Mouse (Mus musculus) midbrain, postnatal 0 days (tissue): ENCODE data around the gene Cpm. TPM values are rescaled to one million over a fixed set of nuclear protein-coding genes. Genes with fewer than 3 reads are reported as not detected.

Experiments
- ATAC-seq: fragments of 200-750 bp; cut with Nextera tagmentation; 2 replicates; pipeline ENCODE4 v1.8.0; 2017; ENCODE audit warnings: moderate number of reproducible peaks, mild to moderate bottlenecking, moderate TSS enrichment, moderate library complexity; ENCODE audit not compliant: low FRiP score
- DNase-seq: peaks from one replicate; pipeline ENCODE4 v3.0.0-alpha.2; 2015; ENCODE audit warnings: low spot score
- H3K27ac ChIP-seq: fragments of 300-500 bp; sonication (generic); 2 replicates; pipeline ENCODE4 v1.5.1; 2014; ENCODE audit warnings: low read depth, mild to moderate bottlenecking, low read length, mixed read lengths
- H3K27me3 ChIP-seq: fragments of 300-500 bp; sonication (generic); 2 replicates; pipeline ENCODE4 v1.6.1; 2014; ENCODE audit warnings: low read length, control low read depth, mixed read lengths; ENCODE audit not compliant: insufficient read depth
- H3K36me3 ChIP-seq: fragments of 300-500 bp; sonication (generic); 2 replicates; pipeline ENCODE4 v1.6.1; 2014; ENCODE audit warnings: low read length, control low read depth, mixed read lengths; ENCODE audit not compliant: insufficient read depth
- H3K4me1 ChIP-seq: fragments of 300-500 bp; sonication (generic); 2 replicates; pipeline ENCODE4 v1.6.1; 2014; ENCODE audit warnings: mild to moderate bottlenecking, control low read depth, antibody characterized with exemption, low read length, mixed read lengths; ENCODE audit not compliant: insufficient read depth
- H3K4me2 ChIP-seq: fragments of 300-500 bp; sonication (generic); 2 replicates; pipeline ENCODE4 v1.6.1; 2014; ENCODE audit warnings: low read depth, mild to moderate bottlenecking, low read length, mixed read lengths; ENCODE audit not compliant: poor library complexity, severe bottlenecking
- H3K4me3 ChIP-seq: fragments of 300-500 bp; sonication (generic); 2 replicates; pipeline ENCODE4 v1.5.1; 2014; ENCODE audit warnings: low read depth, mild to moderate bottlenecking, low read length, moderate library complexity
- H3K9ac ChIP-seq: fragments of 300-500 bp; sonication (generic); replicated peaks from 2 replicates; pipeline ENCODE4 v1.6.1; 2014; ENCODE audit warnings: mild to moderate bottlenecking, low read length, moderate library complexity, mixed read lengths; ENCODE audit not compliant: poor library complexity, severe bottlenecking
- H3K9me3 ChIP-seq: fragments of 300-500 bp; sonication (generic); 2 replicates; pipeline ENCODE4 v1.6.1; 2016; ENCODE audit warnings: low read length, control low read depth
- CTCF ChIP-seq: IDR thresholded peaks from 2 replicates; pipeline ENCODE4 v1.5.1; 2016; ENCODE audit warnings: antibody characterized with exemption, mild to moderate bottlenecking
- WGBS: fragments of 180-500 bp; shearing (Covaris S2); extraction: QIAGEN DNeasy Blood & Tissue Kit; methylation state at CpG from one replicate; pipeline ENCODE4 v1.1.7; 2014; 5-methylcytosine and 5-hydroxymethylcytosine counted together
- polyA plus RNA-seq: library from polyadenylated mRNA; unstranded; fragments of >200 nt; fragmentation: Nextera tagmentation; extraction: Ambion mirVana; gene quantifications from 2 replicates; pipeline ENCODE4 v1.2.1, GENCODE M21; 2015
- total RNA-seq: library from RNA; depleted of rRNA; stranded (reverse); fragments of >200 nt; gene quantifications from 2 replicates; pipeline ENCODE4 v1.2.3, GENCODE M21; 2014

Cpm gene
- total and polyA plus RNA-seq, 2 experiments from 2014 or later: 3.9 to 7.9 TPM

DNA sequence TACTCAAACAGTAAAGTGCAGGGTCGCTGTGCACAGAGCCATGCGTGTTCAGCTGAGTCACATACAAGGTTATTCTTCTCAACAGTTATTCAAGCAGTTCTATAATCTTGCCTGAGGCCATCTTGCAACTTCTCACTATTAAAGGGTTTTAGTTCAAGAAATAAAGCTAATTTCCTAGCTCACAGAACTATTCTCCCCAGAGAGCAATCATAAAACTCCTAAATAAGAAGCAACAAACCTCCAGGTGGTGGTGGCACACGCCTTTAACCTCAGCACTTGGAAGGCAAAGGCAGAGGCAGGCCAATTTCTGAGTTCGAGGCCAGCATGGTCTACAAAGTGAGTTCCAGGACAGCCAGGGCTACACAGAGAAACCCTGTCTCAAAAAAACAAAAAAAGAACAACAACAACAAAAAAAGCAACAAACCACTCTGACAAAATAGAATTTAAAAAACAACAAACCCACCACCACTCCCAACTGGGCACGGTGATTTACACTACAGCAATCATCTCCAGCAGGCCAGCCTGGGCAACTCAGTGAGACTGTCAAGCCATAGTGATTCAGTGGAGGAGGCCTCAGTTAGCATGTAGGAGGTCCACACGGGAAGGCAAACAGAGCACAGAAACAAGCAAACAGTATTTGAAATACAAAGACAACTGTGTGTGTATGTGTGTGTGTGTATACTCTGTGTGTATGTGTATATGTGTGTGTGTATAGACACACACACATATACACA lies 67.7 kb downstream of the Cpm start:
- Histone ChIP-seq H3K27me3 (no peaks in the 10 kb centered on the region), H3K9ac (no peak overlapping the region), H3K9me3 (no peaks in the 10 kb centered on the region), H3K27ac (no peak overlapping the region), H3K4me2 (no peak overlapping the region), H3K4me1 (no peaks in the 10 kb centered on the region), H3K4me3 (no peak overlapping the region), H3K36me3 (peaks cover 62% of the 10 kb centered on the region)
- DNase-seq (no peak), ATAC-seq (no peak)
- TF ChIP-seq CTCF: no peak
- WGBS: 96% methylated on average over 6 of the region's 6 CpGs

- no peak for TF ChIP-seq CTCF
- H3K9ac ChIP-seq: no peak overlapping the region
- no peaks in the 10 kb centered on the region for H3K27me3 ChIP-seq
- no peak for DNase-seq
- H3K9me3 ChIP-seq: no peaks in the 10 kb centered on the region
- H3K27ac ChIP-seq: no peak overlapping the region
- H3K4me1 ChIP-seq: no peaks in the 10 kb centered on the region
- ATAC-seq: no peak
- no peak overlapping the region for H3K4me2 ChIP-seq
- H3K36me3 ChIP-seq: peaks cover 60% of the 10 kb centered on the region
- WGBS: 95% methylated on average over 3 of the region's 3 CpGs
- H3K4me3 ChIP-seq: no peak overlapping the region
These were observed 68.3 kb downstream of the Cpm start for GRCm38 (mm10) chr10:117697561-117698115.

DNA sequence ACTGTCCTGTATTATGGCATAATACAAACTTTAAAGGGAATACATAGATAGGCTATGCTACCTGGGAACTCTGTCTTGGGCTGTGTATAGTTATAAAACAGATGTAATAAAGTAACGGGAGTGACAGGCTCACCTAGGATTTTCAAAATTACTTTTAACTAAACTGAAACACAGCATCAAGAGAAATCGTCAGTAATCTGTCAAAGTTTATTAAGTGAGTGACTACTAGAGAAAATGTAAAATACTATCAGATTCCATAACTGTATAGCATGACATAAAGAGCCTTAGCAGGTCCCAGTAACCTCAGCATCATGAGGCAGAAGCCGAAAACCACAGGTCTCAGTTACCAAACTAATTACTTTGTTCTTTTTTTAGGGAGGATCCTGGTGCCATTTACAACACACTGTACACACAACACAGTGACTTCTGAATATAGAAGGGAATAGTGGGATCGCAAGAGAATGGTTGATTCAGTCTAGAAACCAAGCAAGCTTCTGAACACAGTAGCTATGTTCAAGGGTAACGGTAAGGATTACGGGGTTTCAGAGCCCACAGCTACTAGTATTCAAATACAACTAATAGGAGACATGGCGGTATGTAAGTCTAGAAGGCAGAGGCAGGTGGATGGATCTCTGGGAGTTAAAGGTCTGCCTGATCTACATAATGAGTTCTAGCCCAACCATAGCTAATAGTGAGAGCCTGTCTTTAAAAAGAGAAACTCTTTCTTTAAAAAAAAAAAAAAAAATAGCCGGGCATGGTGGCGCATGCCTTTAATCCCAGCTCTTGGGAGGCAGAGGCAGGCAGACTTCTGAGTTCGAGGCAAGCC lies 69.2 kb downstream of the Cpm start:
- ATAC-seq: no peak
- no peak for TF ChIP-seq CTCF

DNA sequence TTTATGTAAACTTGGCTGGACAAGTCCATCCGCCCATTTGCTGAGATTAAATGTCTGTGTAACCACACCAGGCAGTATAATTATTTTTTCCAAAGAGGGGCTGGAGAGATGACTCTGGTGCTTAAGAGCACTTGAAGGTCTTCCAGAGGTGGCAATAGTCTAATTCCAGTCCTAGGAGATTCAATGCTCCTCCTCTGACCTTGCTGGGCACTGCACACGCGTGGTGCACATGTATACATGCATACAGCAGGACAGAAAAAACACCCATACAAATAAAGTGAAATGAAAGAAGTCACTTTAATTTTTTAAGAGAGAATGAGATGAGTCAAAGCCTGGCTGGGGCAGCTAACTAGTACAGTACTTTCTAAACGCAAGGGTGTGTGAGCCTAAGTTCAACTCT lies 70.6 kb downstream of the Cpm start:
- WGBS: 96% methylated on average over 4 of the region's 4 CpGs
- Histone ChIP-seq H3K4me3 (no peak overlapping the region), H3K27ac (no peak overlapping the region), H3K4me2 (no peak overlapping the region), H3K4me1 (no peaks in the 10 kb centered on the region), H3K27me3 (no peaks in the 10 kb centered on the region), H3K9ac (no peak overlapping the region), H3K9me3 (no peaks in the 10 kb centered on the region), H3K36me3 (peaks cover 58% of the 10 kb centered on the region)
- DNase-seq: no peak
- TF ChIP-seq CTCF: no peak
- ATAC-seq: no peak

More for the DNA sequence above, 69.2 kb downstream of the Cpm start:
- no peak overlapping the region for H3K4me2 ChIP-seq
- H3K9me3 ChIP-seq: no peaks in the 10 kb centered on the region
- 95% methylated on average over 10 of the region's 10 CpGs for WGBS
- H3K4me1 ChIP-seq: no peaks in the 10 kb centered on the region
- H3K27me3 ChIP-seq: no peaks in the 10 kb centered on the region
- H3K9ac ChIP-seq: no peak overlapping the region
- peaks cover 63% of the 10 kb centered on the region for H3K36me3 ChIP-seq
- DNase-seq: no peak
- no peak overlapping the region for H3K27ac ChIP-seq
- no peak overlapping the region for H3K4me3 ChIP-seq

DNA sequence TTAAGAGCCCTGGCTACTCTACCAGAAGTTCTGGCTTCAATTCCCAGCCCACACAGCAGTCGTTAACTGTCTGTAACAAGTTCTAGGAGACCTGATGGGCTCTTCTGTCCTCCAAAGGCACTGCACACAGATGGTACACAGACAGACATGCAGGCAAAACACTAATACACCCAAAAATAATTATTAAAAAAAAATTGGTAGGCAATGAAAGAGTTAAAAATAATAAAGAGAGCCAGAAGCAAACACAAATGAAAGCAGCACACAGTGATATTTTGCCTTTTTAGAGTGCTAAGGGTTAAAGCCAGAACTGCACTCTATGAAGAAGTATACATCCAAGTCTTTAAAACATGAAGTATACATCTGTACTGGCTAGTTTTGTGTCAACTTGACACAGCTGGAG lies 71.2 kb downstream of the Cpm start:
- Histone ChIP-seq H3K4me1 (no peaks in the 10 kb centered on the region; the same call in 1 of the 2 replicates), H3K4me2 (no peak overlapping the region), H3K9ac (no peak overlapping the region), H3K4me3 (no peak overlapping the region), H3K36me3 (peaks cover 55% of the 10 kb centered on the region), H3K27ac (no peak overlapping the region), H3K9me3 (no peaks in the 10 kb centered on the region), H3K27me3 (no peaks in the 10 kb centered on the region)
- TF ChIP-seq CTCF: no peak
- ATAC-seq (no peak), DNase-seq (no peak)
- 100% methylated on average over 1 of the region's 1 CpGs for WGBS
